Mouse (Mus musculus): ENCODE data around the gene Plxna3.
"Not testable (repeated sequence)": the region's sequence is repeated elsewhere in the genome, so short reads cannot be mapped to it uniquely, and the experiment has no call there.

The Plxna3 gene

DNA sequence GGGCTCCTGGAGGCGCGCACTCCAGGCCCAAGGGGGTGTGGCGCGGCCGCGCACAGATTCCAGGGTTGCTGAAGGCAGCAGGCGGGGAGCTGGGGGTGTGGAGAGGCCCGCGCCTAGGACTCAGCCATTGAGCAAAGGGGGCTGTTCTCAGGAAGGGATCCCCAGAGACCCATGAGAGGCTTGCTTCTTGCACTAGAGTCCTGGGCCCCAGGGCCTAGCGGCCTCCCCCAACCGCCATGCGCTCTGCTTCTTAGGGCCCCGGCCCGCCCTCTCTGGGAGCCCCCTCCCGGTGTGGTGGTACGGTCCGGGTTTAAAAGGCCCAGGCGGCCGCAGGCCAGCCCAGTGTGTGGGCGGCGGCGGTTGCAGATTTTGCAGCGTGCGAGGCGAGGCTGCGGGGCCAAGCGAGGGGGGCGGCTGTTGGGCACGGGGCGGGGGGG, at the start of gene Plxna3:
Plxna3 (plus strand) TSS at position 342 of the 437 bp plus-strand sequence.
- peak; percentile 63 for DNase-seq (ENCODE audit: low spot score)

GRCm38 (mm10) chrX:74281041-74281731, 47.7 kb upstream of the Plxna3 start:
- DNase-seq (ENCODE audit: low spot score): no peak

- peak; percentile 52 for DNase-seq (ENCODE audit: low spot score)
These were observed 47.0 kb upstream of the Plxna3 start, which contains the start of the genes Taz and Dnase1l1 for GRCm38 (mm10) chrX:74281732-74282394. Taz (plus strand) TSS chrX:74281912. Dnase1l1 (minus strand) TSS chrX:74282337.

DNA sequence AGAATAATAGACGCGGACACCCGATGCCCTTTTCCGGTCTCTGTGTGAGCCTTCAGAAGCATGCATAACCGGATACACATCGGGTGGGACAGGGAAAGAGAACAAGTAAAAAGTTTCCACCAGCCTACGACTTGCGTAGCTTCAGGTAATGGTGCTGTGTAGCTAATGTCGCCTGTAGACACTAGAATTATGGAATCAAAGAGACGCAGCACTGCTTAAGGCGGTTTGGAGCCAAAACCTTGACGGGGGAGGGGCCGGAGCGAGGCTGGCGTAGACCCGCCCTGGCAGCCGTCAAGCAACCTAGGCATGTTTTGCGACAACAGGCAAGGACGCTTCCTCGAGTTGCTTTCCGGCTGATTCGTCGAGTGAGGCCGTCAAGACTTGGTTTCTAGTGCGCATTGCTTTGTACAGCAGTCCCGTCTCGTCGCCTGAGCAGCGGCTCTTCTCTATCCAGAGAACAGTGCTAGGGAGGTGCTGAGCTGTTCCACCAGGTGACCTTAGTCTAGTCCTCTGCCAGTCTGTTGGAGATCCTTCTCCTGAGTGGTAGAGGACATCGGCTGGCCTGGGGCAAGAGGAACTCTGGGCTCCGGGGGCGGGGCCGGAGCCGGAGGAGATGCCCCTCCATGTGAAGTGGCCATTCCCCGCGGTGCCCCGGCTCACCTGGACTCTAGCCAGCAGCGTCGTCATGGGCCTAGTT, 46.3 kb upstream of the Plxna3 start:
- DNase-seq (ENCODE audit: low spot score): peak; percentile 71

DNA sequence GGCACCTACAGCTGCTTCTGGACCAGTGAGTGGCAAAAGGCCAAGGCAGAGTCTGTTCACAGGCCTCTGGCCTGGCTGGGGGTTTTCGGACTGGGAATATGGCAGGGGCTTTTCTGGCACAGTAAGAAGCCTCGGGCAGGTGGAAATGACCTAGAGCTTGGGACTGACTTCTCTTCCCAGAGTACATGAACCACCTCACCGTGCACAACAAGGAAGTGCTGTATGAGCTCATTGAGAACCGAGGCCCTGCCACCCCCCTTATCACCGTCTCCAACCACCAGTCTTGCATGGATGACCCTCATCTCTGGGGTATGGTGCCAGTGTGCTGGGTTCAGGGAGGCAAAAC, 45.8 kb upstream of the Plxna3 start:
- no peak for DNase-seq (ENCODE audit: low spot score)

DNA sequence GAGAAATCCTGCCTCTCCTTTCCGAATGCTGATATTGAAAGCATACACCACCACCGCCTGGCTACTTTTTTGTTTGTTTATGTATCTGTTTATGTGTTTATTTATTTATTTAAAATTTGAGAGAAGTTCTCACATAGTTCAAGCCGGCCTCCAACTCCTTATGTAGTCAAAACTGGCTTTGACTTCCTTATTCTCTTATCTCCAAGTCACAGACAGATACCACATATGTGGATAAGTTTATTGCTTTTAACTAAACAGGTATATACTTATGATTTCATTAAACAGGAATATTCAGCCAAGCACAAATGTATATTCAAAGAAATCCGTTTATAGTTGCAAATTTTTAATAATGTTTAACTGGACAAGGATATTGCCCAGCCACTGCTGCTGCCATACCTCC, 35.4 kb upstream of the Plxna3 start:
- no peak for DNase-seq (ENCODE audit: low spot score)

DNA sequence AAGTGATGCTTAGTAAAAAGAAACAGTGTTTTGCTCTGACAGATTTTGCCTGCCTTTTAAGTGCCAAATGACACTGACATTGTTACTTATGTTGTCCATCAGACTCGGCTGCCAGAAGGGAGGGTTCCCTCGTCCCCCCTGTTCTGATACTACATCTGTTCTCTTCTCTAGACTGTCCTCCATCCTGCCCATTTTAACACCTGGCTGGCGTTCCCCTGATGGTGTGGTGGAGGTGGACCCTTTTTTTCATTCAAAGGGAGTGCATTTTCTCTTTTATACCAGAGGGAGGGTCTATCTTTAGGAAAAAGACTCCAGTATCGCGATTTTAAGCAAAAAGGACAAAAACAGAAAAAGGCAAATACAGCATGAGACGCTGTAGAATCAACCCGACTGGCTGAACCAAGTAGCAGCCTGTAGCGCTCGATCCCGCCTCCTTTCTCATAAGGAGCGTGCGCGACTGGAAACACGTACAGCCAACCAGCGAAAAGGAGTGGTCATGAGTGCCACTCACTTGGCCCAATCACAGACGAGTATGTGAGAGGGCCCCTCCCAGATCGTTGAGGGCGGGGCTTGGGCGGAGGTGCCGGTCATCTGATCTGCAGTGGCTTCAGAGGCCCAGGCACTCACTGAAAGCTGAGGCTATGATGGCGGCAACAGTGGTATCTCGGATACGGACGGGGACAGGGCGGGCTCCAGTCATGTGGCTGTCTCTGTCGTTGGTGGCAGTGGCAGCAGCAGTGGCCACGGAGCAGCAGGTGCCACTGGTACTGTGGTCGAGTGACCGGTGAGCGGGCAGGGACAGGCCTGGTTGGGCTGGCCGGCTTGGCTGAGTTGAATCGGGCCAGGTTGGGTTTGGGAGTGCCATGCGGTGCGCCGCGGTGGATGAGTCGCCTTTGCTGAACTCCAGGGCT, 32.1 kb upstream of the Plxna3 start, which contains the start of gene Atp6ap1:
Atp6ap1 (plus strand) TSS at position 560 of the 911 bp plus-strand sequence.
- DNase-seq (ENCODE audit: low spot score): peak; percentile 80

- no peak for DNase-seq (ENCODE audit: low spot score)
These were observed 30.5 kb upstream of the Plxna3 start for GRCm38 (mm10) chrX:74298348-74298747.

DNA sequence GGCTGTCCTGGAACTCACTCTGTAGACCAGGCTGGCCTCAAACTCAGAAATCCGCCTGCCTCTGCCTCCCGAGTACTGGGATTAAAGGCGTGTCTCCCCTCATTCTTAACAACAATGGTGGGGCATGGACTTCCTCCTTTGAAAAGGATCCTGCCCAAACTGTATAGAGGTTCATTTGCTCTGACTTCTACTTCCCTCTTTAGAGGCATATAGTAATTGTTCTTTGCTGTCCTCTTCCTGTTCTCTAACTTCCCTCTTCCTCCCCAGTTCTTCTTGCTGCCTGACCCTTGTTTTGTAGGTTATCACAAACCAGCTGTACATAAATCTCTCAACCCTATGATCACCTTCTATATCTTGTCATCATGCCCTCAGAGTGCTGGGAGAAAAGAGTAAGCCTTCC, 29.1 kb upstream of the Plxna3 start:
- no peak for DNase-seq (ENCODE audit: low spot score)

GRCm38 (mm10) chrX:74304867-74305700, 23.8 kb upstream of the Plxna3 start, which contains the start of gene Gdi1:
Gdi1 (plus strand) TSS chrX:74304998.
- peak; percentile 63 for DNase-seq (ENCODE audit: low spot score)

DNA sequence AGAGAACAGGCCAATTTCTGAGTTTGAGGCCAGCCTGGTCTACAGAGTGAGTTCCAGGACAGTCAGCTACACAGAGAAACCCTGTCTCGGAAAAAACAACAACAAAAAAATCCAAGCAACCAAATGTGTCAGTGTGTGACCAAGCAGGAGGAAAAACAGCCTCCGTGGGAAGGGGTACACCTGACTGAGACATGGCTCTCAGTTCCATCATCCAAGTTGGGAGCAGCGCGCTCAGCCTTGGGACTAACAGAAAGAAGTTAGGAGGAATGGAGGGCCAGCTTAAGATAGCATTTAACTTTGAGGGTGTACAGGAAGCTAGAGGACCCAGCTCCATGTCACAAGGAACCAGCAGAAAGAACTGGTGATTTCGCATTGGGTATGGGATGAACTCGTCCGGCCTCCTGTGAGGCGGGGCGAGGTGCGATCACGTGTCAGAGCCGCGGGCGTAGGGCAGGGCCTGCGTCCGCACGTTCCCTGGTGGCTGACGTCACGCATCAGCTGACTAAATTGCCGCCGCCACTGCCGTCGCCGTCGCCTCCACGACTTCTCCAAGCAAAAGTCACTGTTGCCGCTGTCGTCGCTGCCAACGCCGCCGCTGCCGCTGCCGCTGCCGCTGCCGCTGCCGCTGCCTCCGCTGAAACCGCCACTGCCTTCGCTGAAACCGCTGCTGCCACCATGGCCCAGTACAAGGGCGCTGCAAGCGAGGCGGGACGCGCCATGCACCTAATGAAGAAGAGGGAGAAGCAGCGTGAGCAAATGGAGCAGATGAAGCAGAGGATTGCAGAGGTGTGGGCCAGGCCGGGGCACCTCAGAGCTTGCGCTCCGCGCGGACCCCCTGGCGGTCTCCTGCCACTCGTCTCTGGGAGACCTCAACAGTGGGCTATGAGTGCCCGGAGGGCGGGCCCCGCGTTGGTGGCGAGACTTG, 16.1 kb upstream of the Plxna3 start, which contains the start of gene Fam50a:
Fam50a (plus strand) TSS at position 494 of the 925 bp plus-strand sequence.
- peak; percentile 72 for DNase-seq (ENCODE audit: low spot score)

- DNase-seq (ENCODE audit: low spot score): no peak
These were observed 377 bp downstream of the Plxna3 start for GRCm38 (mm10) chrX:74329215-74329671.

- DNase-seq (ENCODE audit: low spot score): no peak
These were observed 1.5 kb downstream of the Plxna3 start for GRCm38 (mm10) chrX:74330166-74330930.

- DNase-seq (ENCODE audit: low spot score): no peak
These were observed 24.0 kb downstream of the Plxna3 start for GRCm38 (mm10) chrX:74352645-74353466.

GRCm38 (mm10) chrX:74353467-74353770, 24.6 kb downstream of the Plxna3 start, which contains the start of gene Lage3:
Lage3 (minus strand) TSS chrX:74353618.
- DNase-seq (ENCODE audit: low spot score): peak; percentile 68

DNA sequence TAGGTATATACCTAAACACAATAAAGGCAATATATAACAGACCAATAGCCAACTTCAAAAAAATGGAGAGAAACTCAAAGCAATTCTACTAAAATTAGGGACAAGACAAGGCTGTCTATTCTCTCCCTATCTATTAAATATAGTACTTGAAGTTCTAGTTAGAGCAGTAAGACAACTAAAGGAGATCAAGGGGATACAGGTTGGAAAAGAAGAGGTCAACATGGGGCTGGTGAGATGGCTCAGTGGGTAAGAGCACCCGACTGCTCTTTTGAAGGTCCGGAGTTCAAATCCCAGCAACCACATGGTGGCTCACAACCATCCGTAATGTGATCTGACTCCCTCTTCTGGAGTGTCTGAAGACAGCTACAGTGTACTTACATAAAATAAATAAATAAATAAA, 28.2 kb downstream of the Plxna3 start:
- not testable (repeated sequence) for DNase-seq (ENCODE audit: low spot score)

DNA sequence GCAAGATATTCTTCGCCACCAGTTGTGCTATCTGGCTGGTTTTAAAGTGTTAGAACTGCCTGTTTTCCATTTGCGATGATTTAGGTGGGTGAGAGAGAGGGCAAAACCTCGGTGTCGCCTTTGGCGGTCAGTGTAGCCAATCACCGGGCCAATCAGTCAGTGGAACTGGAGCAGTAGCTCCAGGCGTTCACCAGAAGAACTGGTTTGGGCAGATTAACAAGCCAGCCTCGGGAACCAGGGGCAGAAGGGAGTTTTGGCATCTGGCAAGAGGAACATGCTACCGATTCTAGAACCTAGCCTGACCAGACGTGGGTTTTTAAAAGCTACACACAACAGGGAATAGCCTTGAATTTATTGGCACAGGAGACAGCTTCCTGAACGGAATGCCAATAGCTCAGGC, 30.3 kb downstream of the Plxna3 start:
- no peak for DNase-seq (ENCODE audit: low spot score)

DNA sequence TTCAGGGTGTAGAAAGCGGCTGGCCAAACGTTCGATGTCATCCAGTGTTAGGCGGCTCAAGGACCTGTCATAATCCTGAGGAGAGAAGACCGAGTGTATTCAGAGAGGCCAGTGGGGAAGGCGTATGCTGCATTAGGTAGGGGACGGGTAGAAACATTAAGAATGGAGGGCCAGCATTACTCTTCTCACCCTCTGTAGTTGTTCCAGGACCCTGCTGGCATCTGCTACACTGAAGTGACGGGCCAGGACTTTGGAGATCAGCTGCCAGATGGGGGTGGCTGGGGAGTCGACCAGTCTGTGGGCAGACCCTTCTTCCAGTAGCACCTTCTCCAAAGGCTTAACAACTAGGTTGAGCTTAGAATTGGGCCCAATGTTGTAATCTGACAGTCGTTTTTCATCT, 38.6 kb downstream of the Plxna3 start:
- DNase-seq (ENCODE audit: low spot score): no peak

Measured in urinary bladder, postnatal 25 days (tissue).